Mouse (Mus musculus) heart, postnatal 25 days (tissue): ENCODE measurements around the gene Necab2. TPM values are rescaled to one million over a fixed set of nuclear protein-coding genes. Genes with fewer than 3 reads are reported as not detected.

Source experiments
- DNase-seq: peaks from one replicate; pipeline ENCODE4 v3.0.0; 2022; ENCODE audit warnings: low spot score
- intact Hi-C: fragments of 180-260 bp; cut with DNase I; formaldehyde crosslinking; loops from one replicate; pipeline ENCODE4 v1.15.1; 2025
- total RNA-seq, 2 experiments: library from RNA; stranded (reverse); gene quantifications; 2 replicates each; pipeline ENCODE4 v1.2.3; 2021

Gene Necab2
- not detected for total RNA-seq

- intact Hi-C loops, result loop anchor here (5.0 kb wide), 1 partner anchor 231 kb away; no protein-coding TSS in a partner anchor
- no peak for DNase-seq
Observed at GRCm38 (mm10) chr8:119446211-119446989, at the start of gene Necab2. Gene Necab2, plus strand, starts transcription at chr8:119446719.

- no peak for DNase-seq
Observed at GRCm38 (mm10) chr8:119398558-119398957, 48.0 kb upstream of the Necab2 start.

GRCm38 (mm10) chr8:119399255-119399654 lies 47.3 kb upstream of the Necab2 start:
- intact Hi-C loops, result no loop called here

More at GRCm38 (mm10) chr8:119398558-119398957, 48.0 kb upstream of the Necab2 start:
- intact Hi-C loops, result no loop called here

GRCm38 (mm10) chr8:119400122-119400671 lies 46.3 kb upstream of the Necab2 start:
- DNase-seq, result no peak
- intact Hi-C loops, result no loop called here

More at GRCm38 (mm10) chr8:119399255-119399654, 47.3 kb upstream of the Necab2 start:
- no peak for DNase-seq

- intact Hi-C loops, result no loop called here
Observed at GRCm38 (mm10) chr8:119400904-119401303, 45.6 kb upstream of the Necab2 start.

GRCm38 (mm10) chr8:119403912-119404311 lies 42.6 kb upstream of the Necab2 start:
- DNase-seq, result no peak
- intact Hi-C loops, result no loop called here

More at GRCm38 (mm10) chr8:119400904-119401303, 45.6 kb upstream of the Necab2 start:
- DNase-seq, result no peak

- DNase-seq, result no peak
- intact Hi-C loops, result no loop called here
Observed at GRCm38 (mm10) chr8:119404648-119405047, 41.9 kb upstream of the Necab2 start.

GRCm38 (mm10) chr8:119408311-119408710 lies 38.2 kb upstream of the Necab2 start:
- DNase-seq, result no peak
- intact Hi-C loops, result no loop called here

GRCm38 (mm10) chr8:119412037-119412734 lies 34.3 kb upstream of the Necab2 start:
- intact Hi-C loops, result loop anchor here (1.0 to 2.0 kb wide), 3 partner anchors 27 to 193 kb away; partner anchors contain the start of gene Taf1c
- DNase-seq, result no peak

GRCm38 (mm10) chr8:119412735-119413498 lies 33.6 kb upstream of the Necab2 start:
- intact Hi-C loops, result loop anchor here (1.0 to 2.0 kb wide), 3 partner anchors 26 to 192 kb away; partner anchors contain the start of gene Taf1c
- no peak for DNase-seq

GRCm38 (mm10) chr8:119413605-119414004 lies 32.9 kb upstream of the Necab2 start:
- intact Hi-C loops, result loop anchor here (2.0 kb wide), 1 partner anchor 191 kb away; the partner anchor contains the start of gene Taf1c
- no peak for DNase-seq

GRCm38 (mm10) chr8:119420318-119420717 lies 26.2 kb upstream of the Necab2 start:
- intact Hi-C loops, result no loop called here
- DNase-seq, result no peak

- intact Hi-C loops, result no loop called here
- no peak for DNase-seq
Observed at GRCm38 (mm10) chr8:119421603-119422122, 24.9 kb upstream of the Necab2 start.

- DNase-seq, result peak; percentile 50
- intact Hi-C loops, result no loop called here
Observed at GRCm38 (mm10) chr8:119422123-119422711, 24.3 kb upstream of the Necab2 start.

GRCm38 (mm10) chr8:119423631-119424141 lies 22.8 kb upstream of the Necab2 start:
- intact Hi-C loops, result no loop called here
- peak; percentile 34 for DNase-seq

GRCm38 (mm10) chr8:119424199-119424733 lies 22.3 kb upstream of the Necab2 start:
- DNase-seq, result no peak
- intact Hi-C loops, result no loop called here

- intact Hi-C loops, result no loop called here
- DNase-seq, result no peak
Observed at GRCm38 (mm10) chr8:119424740-119425139, 21.8 kb upstream of the Necab2 start.

- intact Hi-C loops, result no loop called here
- DNase-seq, result peak; percentile 61
Observed at GRCm38 (mm10) chr8:119425533-119425932, 21.0 kb upstream of the Necab2 start.
